Mouse (Mus musculus): ENCODE data around the gene Stpg2.

DNA sequence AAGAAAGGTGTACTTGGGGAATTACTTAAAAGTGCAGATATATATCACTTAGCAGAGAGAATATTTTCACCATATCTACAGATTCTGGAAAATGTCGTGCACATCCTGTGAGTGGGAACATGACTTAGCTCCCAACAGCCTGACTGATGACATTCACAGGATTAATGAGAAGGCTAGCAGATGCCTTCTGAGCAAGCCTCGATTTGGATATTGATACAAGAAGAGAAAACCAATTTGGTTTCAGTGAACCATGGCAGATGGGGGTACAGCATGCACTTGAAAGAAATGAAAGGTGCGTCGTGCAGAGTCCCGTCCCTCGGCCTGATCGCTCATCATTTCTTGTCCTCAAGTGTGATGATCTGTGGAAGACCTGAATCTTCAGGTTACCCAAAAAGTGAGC, 410.3 kb downstream of the Stpg2 start:
- no peak for TF ChIP-seq RCOR1 (conservative IDR thresholded peaks at IDR 0.05; ENCODE audit: low read depth, low read length)
- no peak for TF ChIP-seq CTCF (conservative IDR thresholded peaks at IDR 0.05 in 1 of 2, IDR thresholded peaks at IDR 0.05 in 1 of 2; ENCODE audit: low read depth in 2 of 2, low read length in 2 of 2)
- no peak for TF ChIP-seq MEF2A (IDR thresholded peaks at IDR 0.05; ENCODE audit: borderline replicate concordance, low read depth, low read length)
